Mouse (Mus musculus) MEL (cell line): ENCODE measurements at regions not wholly inside any gene's neighbourhood (a gene's known extent, or its start where the extent isn't known, plus 50 kb on each side); places are given as distances from the start of the nearest gene placed in this dataset.

Experiments used
- DNase-seq: peaks from one replicate; pipeline ENCODE4 v3.0.0; 2011; ENCODE audit warnings: low read depth, low spot score
- H3K27ac ChIP-seq: 2 replicates; pipeline ENCODE4 v1.5.1; 2012; ENCODE audit warnings: low read depth, mild to moderate bottlenecking, control low read depth, low read length, moderate library complexity; ENCODE audit not compliant: control insufficient read depth
- H3K27me3 ChIP-seq, 2 experiments: fragments of 150-350 bp in 1 of 2; sonication (generic) in 1 of 2; 2 replicates each; pipeline ENCODE4 v1.6.1; 2012; ENCODE audit warnings: low read length in 2 of 2, mild to moderate bottlenecking in 2 of 2, improper control_type of control experiment in 1 of 2, moderate library complexity in 1 of 2; ENCODE audit not compliant: insufficient read depth in 2 of 2, control insufficient read depth in 1 of 2
- H3K36me3 ChIP-seq, 2 experiments: 2 replicates each; pipeline ENCODE4 v1.6.1; 2012 to 2014; ENCODE audit warnings: low read length in 2 of 2, improper control_type of control experiment in 1 of 2, inconsistent platforms in 1 of 2, mild to moderate bottlenecking in 1 of 2; ENCODE audit not compliant: insufficient read depth in 2 of 2, control insufficient read depth in 1 of 2
- H3K4me1 ChIP-seq, 2 experiments: fragments of 150-350 bp in 1 of 2; sonication (generic) in 1 of 2; 2 replicates each; pipeline ENCODE4 v1.6.1; 2012; ENCODE audit warnings: low read length in 2 of 2, improper control_type of control experiment in 1 of 2, mild to moderate bottlenecking in 1 of 2; ENCODE audit not compliant: insufficient read depth in 2 of 2, control insufficient read depth in 1 of 2
- H3K4me3 ChIP-seq, 2 experiments: fragments of 150-350 bp in 1 of 2; sonication (generic) in 1 of 2; 2 replicates each; pipeline ENCODE4 v1.5.1; 2012; ENCODE audit warnings: low read depth in 2 of 2, low read length in 2 of 2, mild to moderate bottlenecking in 2 of 2, moderate library complexity in 2 of 2, control low read depth in 1 of 2, improper control_type of control experiment in 1 of 2; ENCODE audit not compliant: control insufficient read depth in 1 of 2, insufficient read depth in 1 of 2
- H3K79me2 ChIP-seq: 2 replicates; pipeline ENCODE4 v1.6.1; 2012; ENCODE audit warnings: mild to moderate bottlenecking, low read length, moderate library complexity; ENCODE audit not compliant: control insufficient read depth, poor library complexity, insufficient read depth
- H3K9ac ChIP-seq: 2 replicates; pipeline ENCODE4 v1.6.1; 2012; ENCODE audit warnings: low read depth, mild to moderate bottlenecking, control low read depth, low read length, moderate library complexity; ENCODE audit not compliant: control insufficient read depth, poor library complexity, severe bottlenecking
- H3K9me3 ChIP-seq: fragments of 150-350 bp; sonication (generic); replicated peaks from 2 replicates; pipeline ENCODE4 v1.6.1; 2012; ENCODE audit warnings: mild to moderate bottlenecking, low read length, improper control_type of control experiment, moderate library complexity; ENCODE audit not compliant: insufficient read depth
- BHLHE40 ChIP-seq: IDR thresholded peaks from 2 replicates; pipeline ENCODE4 v1.6.1; 2012; ENCODE audit warnings: low read depth, mild to moderate bottlenecking, inconsistent platforms, low read length, improper control_type of control experiment, borderline replicate concordance
- CHD2 ChIP-seq: IDR thresholded peaks from 2 replicates; pipeline ENCODE4 v1.6.1; 2011; ENCODE audit warnings: low read length, improper control_type of control experiment
- EP300 ChIP-seq, 2 experiments: IDR thresholded peaks; 2 replicates each; pipeline ENCODE4 v1.6.1; 2011; ENCODE audit warnings: improper control_type of control experiment in 2 of 2, low read length in 2 of 2, low read depth in 1 of 2, mild to moderate bottlenecking in 1 of 2
- GABPA ChIP-seq: IDR thresholded peaks from 2 replicates; pipeline ENCODE4 v1.6.1; 2012; ENCODE audit warnings: low read depth, mild to moderate bottlenecking, inconsistent platforms, low read length, improper control_type of control experiment, moderate library complexity
- GATA1 ChIP-seq: IDR thresholded peaks from 2 replicates; pipeline ENCODE4 v1.6.1; 2011; ENCODE audit warnings: low read depth, low read length, improper control_type of control experiment
- HCFC1 ChIP-seq: IDR thresholded peaks from 2 replicates; pipeline ENCODE4 v1.6.1; 2012; ENCODE audit warnings: low read depth, mild to moderate bottlenecking, inconsistent platforms, low read length, improper control_type of control experiment, moderate library complexity
- JUND ChIP-seq: IDR thresholded peaks from 2 replicates; pipeline ENCODE4 v1.6.1; 2011; ENCODE audit warnings: low read depth, mild to moderate bottlenecking, improper control_type of control experiment, low read length
- KAT2A ChIP-seq: conservative IDR thresholded peaks from 2 replicates; pipeline ENCODE4 v1.6.1; 2012; ENCODE audit warnings: low read depth, low read length, improper control_type of control experiment, inconsistent platforms
- MAX ChIP-seq: IDR thresholded peaks from 2 replicates; pipeline ENCODE4 v1.6.1; 2011; ENCODE audit warnings: low read length, improper control_type of control experiment
- MEF2A ChIP-seq: IDR thresholded peaks from 2 replicates; pipeline ENCODE4 v1.6.1; 2014; ENCODE audit warnings: low read depth, mild to moderate bottlenecking, inconsistent platforms, low read length, improper control_type of control experiment; ENCODE audit not compliant: poor library complexity, insufficient replicate concordance, severe bottlenecking; ENCODE audit errors: extremely low read depth
- MYB ChIP-seq: IDR thresholded peaks from 2 replicates; pipeline ENCODE4 v1.6.1; 2011; ENCODE audit warnings: mild to moderate bottlenecking, low read depth, low read length, improper control_type of control experiment
- MYC ChIP-seq: IDR thresholded peaks from 2 replicates; pipeline ENCODE4 v1.6.1; 2011; ENCODE audit warnings: low read depth, mild to moderate bottlenecking, low read length, improper control_type of control experiment, moderate library complexity
- NRF1 ChIP-seq: IDR thresholded peaks from 2 replicates; pipeline ENCODE4 v1.6.1; 2014; ENCODE audit warnings: low read depth, mild to moderate bottlenecking, inconsistent platforms, low read length, improper control_type of control experiment, moderate library complexity; ENCODE audit not compliant: poor library complexity, insufficient read depth, severe bottlenecking
- POLR2A ChIP-seq, 2 experiments: IDR thresholded peaks; 2 replicates each; pipeline ENCODE4 v1.6.1; 2011 to 2012; ENCODE audit warnings: low read length in 2 of 2, mild to moderate bottlenecking in 2 of 2, control low read depth in 1 of 2, improper control_type of control experiment in 1 of 2, low read depth in 1 of 2, moderate library complexity in 1 of 2; ENCODE audit not compliant: control insufficient read depth in 1 of 2, insufficient read depth in 1 of 2, poor library complexity in 1 of 2
- POLR2AphosphoS2 ChIP-seq: IDR thresholded peaks from 2 replicates; pipeline ENCODE4 v1.6.1; 2011; ENCODE audit warnings: low read length, improper control_type of control experiment
- RAD21 ChIP-seq: IDR thresholded peaks from 2 replicates; pipeline ENCODE4 v1.6.1; 2011; ENCODE audit warnings: mild to moderate bottlenecking, low read depth, low read length, improper control_type of control experiment
- RCOR1 ChIP-seq: IDR thresholded peaks from 2 replicates; pipeline ENCODE4 v1.6.1; 2012; ENCODE audit warnings: low read depth, mild to moderate bottlenecking, inconsistent platforms, low read length, improper control_type of control experiment
- SMC3 ChIP-seq: IDR thresholded peaks from 2 replicates; pipeline ENCODE4 v1.6.1; 2011; ENCODE audit warnings: low read depth, low read length, improper control_type of control experiment
- UBTF ChIP-seq: IDR thresholded peaks from 2 replicates; pipeline ENCODE4 v1.6.1; 2012; ENCODE audit warnings: low read depth, mild to moderate bottlenecking, inconsistent platforms, low read length, improper control_type of control experiment, moderate library complexity, borderline replicate concordance; ENCODE audit not compliant: insufficient read depth
- USF1 ChIP-seq: IDR thresholded peaks from 2 replicates; pipeline ENCODE4 v1.6.1; 2014; ENCODE audit warnings: low read depth, mild to moderate bottlenecking, inconsistent platforms, low read length, improper control_type of control experiment, moderate library complexity
- ZKSCAN1 ChIP-seq: IDR thresholded peaks from 2 replicates; pipeline ENCODE4 v1.6.1; 2012; ENCODE audit warnings: low read depth, mild to moderate bottlenecking, inconsistent platforms, low read length, improper control_type of control experiment, moderate library complexity
- ZMIZ1 ChIP-seq: IDR thresholded peaks from 2 replicates; pipeline ENCODE4 v1.6.1; 2012; ENCODE audit warnings: low read depth, mild to moderate bottlenecking, inconsistent platforms, low read length, improper control_type of control experiment, moderate library complexity

DNA sequence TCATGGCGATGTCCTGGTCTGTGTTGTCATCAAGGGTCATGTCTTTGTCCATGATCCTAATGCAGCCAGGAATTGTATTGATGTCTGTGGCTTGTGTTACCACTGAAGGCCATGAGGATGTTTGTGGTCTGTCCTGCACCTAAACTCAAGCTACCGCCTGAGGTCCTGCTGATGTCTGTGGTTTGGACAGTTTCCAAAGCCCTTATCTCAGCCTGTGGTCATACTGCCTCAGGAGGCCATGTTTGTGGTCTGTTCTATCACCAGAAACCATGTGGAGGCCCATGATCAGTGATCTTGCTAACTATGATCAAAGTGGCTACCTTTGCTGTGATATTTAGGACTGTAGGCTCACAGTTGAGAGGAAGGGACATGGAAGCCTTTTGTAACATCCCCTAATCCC, 187.8 kb upstream of the Mad2l1 start (continued):
- TF ChIP-seq MYB (peak; percentile 43; the same call in 1 of the 2 replicates), CHD2 (no peak), USF1 (0 out of 2 replicates have a peak, but pooled peaks have one; percentile 9)
- TF ChIP-seq, all 39 proteins: peak for 17

DNA sequence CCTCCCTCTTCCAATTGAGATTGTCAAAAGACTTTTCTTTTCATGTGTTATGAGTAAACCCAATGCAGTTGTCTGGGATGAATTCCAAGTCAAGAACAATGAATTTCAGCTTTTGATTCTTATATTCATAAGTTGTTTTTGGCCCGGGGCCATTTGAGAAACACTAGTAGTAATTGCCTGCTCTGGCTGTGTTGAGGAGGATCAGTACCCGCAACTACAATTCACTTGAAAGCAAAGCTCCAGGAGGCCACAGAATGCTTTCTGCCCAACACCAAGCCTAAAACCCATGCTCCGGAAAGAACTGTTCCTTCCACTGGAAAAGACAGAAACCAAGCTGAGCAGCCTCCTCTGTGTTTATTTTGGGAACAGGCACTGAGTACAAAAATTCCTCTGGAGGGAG, 174.1 kb upstream of the Mad2l1 start:
- no peaks in the 10 kb centered on the region for H3K9me3 ChIP-seq
- H3K4me1 ChIP-seq, result no peaks in the 10 kb centered on the region
- TF ChIP-seq BHLHE40, result no peak
- TF ChIP-seq UBTF, result no peak
- no peak for TF ChIP-seq GATA1
- no peak for TF ChIP-seq KAT2A
- no peak for TF ChIP-seq HCFC1
- no peak for TF ChIP-seq USF1
- no peak for TF ChIP-seq POLR2A (IDR thresholded peaks at IDR 0.05; ENCODE audit: control insufficient read depth in 1 of 2, insufficient read depth in 1 of 2, low read depth in 1 of 2, low read length in 2 of 2, poor library complexity in 1 of 2)
- no peak for TF ChIP-seq MYC
- TF ChIP-seq MAX, result no peak
- no peak for TF ChIP-seq NRF1
- TF ChIP-seq RAD21, result no peak
- TF ChIP-seq ZMIZ1, result no peak
- no peak for TF ChIP-seq POLR2AphosphoS2
- no peak for TF ChIP-seq RCOR1
- TF ChIP-seq ZKSCAN1, result no peak
- TF ChIP-seq MEF2A, result no peak
- H3K36me3 ChIP-seq, result no peaks in the 10 kb centered on the region
- H3K4me3 ChIP-seq, result no peak overlapping the region
- H3K79me2 ChIP-seq, result no peaks in the 10 kb centered on the region
- no peak for DNase-seq
- H3K27me3 ChIP-seq, result no peaks in the 10 kb centered on the region
- H3K27ac ChIP-seq, result no peak overlapping the region
- H3K9ac ChIP-seq, result no peak overlapping the region

DNA sequence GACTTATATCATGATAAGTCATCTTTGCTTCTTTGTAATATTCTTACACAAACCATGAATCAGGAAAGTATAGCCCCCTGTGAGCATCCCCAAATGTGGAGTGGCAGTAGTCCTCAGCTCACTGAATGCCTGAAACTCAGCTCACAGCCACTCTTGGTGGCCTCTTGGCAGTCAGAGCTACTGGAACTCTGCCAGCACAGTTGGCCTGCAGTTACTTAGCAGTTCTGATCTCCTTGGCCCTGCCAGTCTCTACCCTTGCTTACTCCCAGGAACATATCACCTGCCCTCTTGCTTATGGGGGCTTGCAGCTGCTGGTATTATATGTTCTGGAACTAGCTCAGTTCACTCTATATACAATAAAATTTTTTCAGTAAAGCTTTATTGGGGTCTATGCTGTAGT, 167.9 kb upstream of the Mad2l1 start:
- Histone ChIP-seq H3K9me3 (no peaks in the 10 kb centered on the region), H3K79me2 (no peaks in the 10 kb centered on the region), H3K36me3 (no peaks in the 10 kb centered on the region; a peak in 1 of 4 replicates), H3K4me1 (no peaks in the 10 kb centered on the region; a peak in 1 of 4 replicates), H3K9ac (no peak overlapping the region), H3K4me3 (no peak overlapping the region), H3K27ac (no peak overlapping the region), H3K27me3 (no peaks in the 10 kb centered on the region)
- TF ChIP-seq EP300 (IDR thresholded peaks at IDR 0.05; ENCODE audit: low read depth in 1 of 2, low read length in 2 of 2) (no peak), BHLHE40 (no peak), POLR2AphosphoS2 (no peak), MEF2A (no peak), GATA1 (no peak), JUND (no peak), RCOR1 (no peak), SMC3 (no peak), KAT2A (no peak), GABPA (no peak)
- peak; percentile 63 for DNase-seq
